Mouse (Mus musculus) CD4-positive, CD25-positive, alpha-beta regulatory T cell, adult 9 weeks (primary cell): ENCODE data around the gene Fam180a. TPM values are rescaled to one million over a fixed set of nuclear protein-coding genes. Genes with fewer than 3 reads are reported as not detected.

Experiments
- polyA plus RNA-seq: library from polyadenylated mRNA; unstranded; fragments of 100-300 nt; shearing (Covaris generic); gene quantifications from one replicate; pipeline ENCODE4 v1.2.1, GENCODE M21; 2017

The Fam180a gene
- polyA plus RNA-seq, result not detected

GRCm38 (mm10) chr6:35326111-35326515 is at the start of gene Fam180a:
Fam180a (minus strand) TSS chr6:35326141.

GRCm38 (mm10) chr6:35308037-35308436 is 17.9 kb downstream of the Fam180a start, which contains the start of gene Slc13a4:
Slc13a4 (minus strand) TSS chr6:35308131.

Other genes starting within 250 kb of the Fam180a start
- gene Cnot4, start 192.4 kb downstream of the Fam180a start, polyA plus RNA-seq, result 69.1 TPM
- 42.3 TPM for gene Nup205, start 148.7 kb downstream of the Fam180a start, polyA plus RNA-seq
- 0.14 TPM for gene Slc13a4, start 18.0 kb downstream of the Fam180a start, polyA plus RNA-seq
- 64.8 TPM for gene Mtpn, start 213.7 kb upstream of the Fam180a start, polyA plus RNA-seq